Mouse (Mus musculus) lung, postnatal 0 days (tissue): ENCODE measurements at regions not wholly inside any gene's neighbourhood (a gene's known extent, or its start where the extent isn't known, plus 50 kb on each side); places are given as distances from the start of the nearest gene placed in this dataset.

Experiments used
- CTCF ChIP-seq: IDR thresholded peaks from 2 replicates; pipeline ENCODE4 v1.5.1; 2016; ENCODE audit warnings: antibody characterized with exemption, mild to moderate bottlenecking
- EP300 ChIP-seq: IDR thresholded peaks from 2 replicates; pipeline ENCODE4 v1.6.1; 2016; ENCODE audit warnings: antibody characterized with exemption, mild to moderate bottlenecking, control low read depth

DNA sequence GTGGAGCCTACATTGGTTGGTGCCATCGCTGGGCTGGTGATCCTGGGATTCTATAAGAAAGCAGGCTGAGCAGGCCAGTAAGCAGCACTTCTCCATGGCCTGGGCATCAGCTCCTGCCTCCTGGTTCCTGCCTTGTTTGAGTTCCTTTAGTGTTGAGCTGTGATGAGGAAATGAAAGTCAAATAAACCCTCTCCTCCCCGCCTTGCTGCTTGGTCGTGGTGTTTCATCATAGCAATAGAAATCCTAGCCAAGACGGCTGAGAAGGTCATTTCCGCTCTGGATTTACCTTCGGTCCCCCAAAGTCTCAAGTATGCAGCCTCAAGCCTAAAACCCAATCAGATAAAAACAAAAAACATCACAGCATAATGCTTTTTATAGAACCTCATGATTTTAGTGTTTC is 240.6 kb upstream of the 1700056E22Rik start:
- TF ChIP-seq CTCF (no peak), EP300 (no peak)
